Mouse (Mus musculus) naive thymus-derived CD4-positive, alpha-beta T cell, adult 2 months (primary cell): Measurements from ENCODE around the gene Ints14.
"Not testable (repeated sequence)": the region's sequence is repeated elsewhere in the genome, so short reads cannot be mapped to it uniquely, and the experiment has no call there.

Experiments
- DNase-seq: peaks from one replicate; pipeline ENCODE4 v3.0.0-alpha.2; 2011; ENCODE audit warnings: low read depth

Ints14 gene

GRCm38 (mm10) chr9:64952055-64952454 is 8.7 kb upstream of the Ints14 start:
- DNase-seq = no peak

DNA sequence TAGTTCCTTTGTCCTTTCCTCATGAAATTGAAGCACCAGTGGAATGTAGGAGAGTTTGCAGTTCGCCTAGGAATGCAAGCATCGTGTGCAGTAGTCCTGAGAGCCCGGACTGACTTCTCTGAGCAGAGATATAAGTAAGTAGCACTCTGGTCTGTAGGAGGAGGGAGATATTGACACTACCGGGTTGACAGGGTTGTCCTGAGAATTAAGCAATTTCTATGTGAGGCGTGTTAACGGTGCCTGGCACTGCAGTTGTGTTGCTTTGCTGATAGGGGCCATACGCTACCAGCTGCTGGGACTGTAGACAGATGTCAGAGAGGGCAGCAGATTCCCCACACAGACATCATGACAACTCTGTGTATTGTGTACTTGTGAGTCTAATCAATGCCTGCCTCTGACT is 7.5 kb upstream of the Ints14 start:
- DNase-seq = no peak

- DNase-seq = peak; percentile 57
Observed at GRCm38 (mm10) chr9:64956337-64956736, 4.4 kb upstream of the Ints14 start.

DNA sequence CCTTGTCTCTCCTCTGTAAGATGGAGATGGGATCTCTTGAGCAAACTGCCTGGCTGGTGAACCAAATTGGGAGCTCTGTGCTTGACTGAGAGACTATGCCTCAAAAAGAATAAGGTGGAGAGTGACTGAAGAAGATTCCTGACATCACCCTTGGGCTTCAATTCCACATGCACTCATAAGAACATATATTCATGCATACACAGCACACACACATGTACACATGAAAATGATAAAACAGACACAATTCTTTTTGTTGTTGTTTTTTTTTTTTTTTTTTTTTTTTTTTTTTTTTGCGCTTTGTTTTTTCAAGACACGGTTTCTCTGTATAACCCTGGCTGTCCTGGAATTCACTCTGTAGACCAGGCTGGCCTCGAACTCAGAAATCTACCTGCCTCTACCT is 3.4 kb upstream of the Ints14 start:
- DNase-seq = no peak

GRCm38 (mm10) chr9:64960978-64961320 is 244 bp downstream of the Ints14 start:
- no peak for DNase-seq

GRCm38 (mm10) chr9:64980548-64980947 is 19.8 kb downstream of the Ints14 start:
- DNase-seq = no peak

GRCm38 (mm10) chr9:64981904-64982303 is 21.2 kb downstream of the Ints14 start:
- DNase-seq = no peak

DNA sequence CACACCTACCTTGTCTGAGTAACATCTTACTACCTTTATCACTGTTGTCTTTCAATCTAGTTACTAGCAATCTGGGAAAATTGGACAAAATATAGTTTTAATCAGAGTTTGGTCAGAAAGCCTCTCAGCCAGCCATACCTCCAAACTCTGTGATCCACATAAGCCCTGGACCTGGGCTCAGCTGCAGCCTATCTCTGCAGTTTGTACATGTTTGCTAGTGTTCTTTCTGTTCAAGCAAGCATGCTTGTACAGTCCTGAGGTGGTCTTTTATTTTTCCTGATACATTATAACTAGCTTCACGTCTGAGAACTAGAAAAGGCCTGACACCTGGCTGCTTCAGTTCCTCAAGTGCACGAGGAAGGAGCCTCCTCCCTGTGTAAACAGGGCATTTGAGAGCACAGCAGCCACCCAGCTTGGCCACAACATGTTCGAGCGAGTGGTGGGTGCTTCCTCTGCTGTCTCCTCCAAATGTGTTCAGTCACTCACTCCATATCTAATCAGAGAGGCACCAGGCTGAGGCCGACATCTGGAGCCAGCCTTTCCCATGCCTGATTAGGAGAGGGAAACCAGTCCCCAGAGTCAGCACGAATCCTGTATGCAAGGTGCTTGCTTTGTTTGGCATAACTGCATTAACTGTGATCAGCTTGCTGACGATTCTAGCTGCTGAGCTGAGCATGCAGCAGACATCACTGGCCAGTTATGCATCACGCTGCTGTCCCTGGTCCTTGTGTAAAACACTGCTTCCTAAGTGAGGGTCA is 24.5 kb downstream of the Ints14 start:
- DNase-seq = no peak

DNA sequence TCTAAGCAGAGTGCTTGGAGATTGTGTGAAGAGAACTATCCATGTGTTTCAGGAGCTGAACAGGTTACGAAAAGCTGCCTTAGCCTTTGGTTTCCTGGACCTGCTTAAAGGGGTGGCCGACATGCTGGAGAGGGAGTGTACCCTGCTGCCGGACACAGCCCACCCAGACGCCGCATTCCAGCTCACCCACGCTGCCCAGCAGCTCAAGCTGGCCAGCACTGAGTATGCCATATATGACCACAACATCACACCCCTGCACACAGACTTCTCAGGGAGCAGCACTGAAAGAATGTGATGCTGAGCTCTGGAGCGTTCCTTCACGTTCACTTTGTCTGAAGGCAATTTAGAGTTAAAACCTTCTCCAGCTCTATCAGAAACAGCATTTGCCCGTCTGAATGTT is 25.1 kb downstream of the Ints14 start:
- no peak for DNase-seq

GRCm38 (mm10) chr9:64987651-64988050 is 26.9 kb downstream of the Ints14 start:
- no peak for DNase-seq

DNA sequence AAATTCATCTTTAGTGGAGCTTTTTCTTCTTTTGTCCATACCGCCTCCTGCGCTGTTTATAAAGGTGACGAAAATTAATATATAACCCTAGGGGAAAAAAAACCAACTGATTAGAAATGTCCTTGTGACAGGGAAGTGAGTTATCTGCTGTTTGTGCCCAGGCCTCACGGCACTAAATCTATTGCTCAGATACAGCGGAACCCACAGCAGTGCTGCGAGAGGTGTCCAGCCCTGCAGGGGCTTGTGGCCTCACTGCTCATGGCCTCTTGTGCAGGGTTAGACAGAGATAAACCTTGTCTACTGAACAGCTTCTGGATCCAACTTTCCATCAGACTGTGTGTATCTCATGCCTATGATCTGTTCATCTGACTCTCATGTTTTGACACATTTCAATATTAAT is 27.7 kb downstream of the Ints14 start:
- no peak for DNase-seq

- no peak for DNase-seq
Observed at GRCm38 (mm10) chr9:64990291-64990690, 29.6 kb downstream of the Ints14 start.

DNA sequence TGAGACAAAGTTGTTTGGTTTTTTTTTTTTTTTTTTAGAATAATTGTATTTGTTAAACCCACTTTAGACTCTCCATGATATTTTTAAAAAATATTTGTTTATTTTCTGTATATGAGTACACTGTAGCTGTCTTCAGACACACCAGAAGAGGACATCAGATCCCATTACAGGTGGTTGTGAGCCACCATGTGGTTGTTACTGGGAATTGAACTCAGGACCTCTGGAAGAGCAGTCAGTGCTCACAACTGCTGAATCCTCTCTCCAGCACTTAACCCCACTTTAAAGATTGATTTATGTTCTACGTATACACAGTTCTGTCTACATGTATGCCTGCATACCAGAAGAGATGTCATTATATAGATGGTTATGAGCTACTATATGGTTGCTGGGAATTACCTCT is 34.8 kb downstream of the Ints14 start:
- not testable (repeated sequence) for DNase-seq

GRCm38 (mm10) chr9:65001481-65001880 is 40.8 kb downstream of the Ints14 start:
- DNase-seq = no peak

DNA sequence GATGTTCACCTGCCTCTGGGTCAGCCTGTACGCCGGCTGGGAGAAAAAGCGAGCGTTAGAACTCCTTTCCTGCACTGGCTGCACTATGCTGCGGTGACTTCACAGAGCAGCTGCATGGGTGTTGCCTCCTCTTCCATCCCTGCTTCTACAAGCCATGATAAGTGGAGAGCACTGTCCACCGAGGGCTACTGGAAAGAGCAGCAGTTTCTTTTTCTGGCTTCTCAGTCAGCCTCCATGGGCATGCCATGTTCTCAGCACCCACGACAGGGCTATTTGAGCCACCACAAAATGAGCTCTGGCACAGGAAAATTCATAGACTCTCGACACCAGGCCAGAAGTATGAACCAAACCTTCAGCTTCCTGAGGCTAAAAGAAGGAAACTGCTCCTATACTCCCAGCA is 45.0 kb downstream of the Ints14 start:
- DNase-seq = no peak

DNA sequence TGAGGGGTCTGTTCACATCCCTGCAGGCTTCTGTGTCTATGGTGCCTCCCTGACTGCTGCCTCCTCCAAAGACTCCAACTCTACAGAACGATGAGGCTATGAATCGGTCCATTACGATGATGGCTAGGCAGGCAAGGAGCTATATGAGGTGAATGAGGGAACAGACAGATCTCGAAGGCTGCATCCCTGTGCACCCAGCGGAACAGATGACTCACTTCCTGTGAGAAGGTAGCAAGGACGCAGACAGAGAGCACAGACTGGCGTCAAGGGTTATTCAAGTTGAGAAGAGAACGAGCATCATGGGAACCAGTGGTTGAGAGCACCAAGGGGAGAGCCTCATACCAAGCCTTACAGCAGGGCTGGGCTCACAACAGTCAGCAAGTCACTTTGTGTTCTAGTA is 49.9 kb downstream of the Ints14 start:
- DNase-seq = peak; percentile 89

DNA sequence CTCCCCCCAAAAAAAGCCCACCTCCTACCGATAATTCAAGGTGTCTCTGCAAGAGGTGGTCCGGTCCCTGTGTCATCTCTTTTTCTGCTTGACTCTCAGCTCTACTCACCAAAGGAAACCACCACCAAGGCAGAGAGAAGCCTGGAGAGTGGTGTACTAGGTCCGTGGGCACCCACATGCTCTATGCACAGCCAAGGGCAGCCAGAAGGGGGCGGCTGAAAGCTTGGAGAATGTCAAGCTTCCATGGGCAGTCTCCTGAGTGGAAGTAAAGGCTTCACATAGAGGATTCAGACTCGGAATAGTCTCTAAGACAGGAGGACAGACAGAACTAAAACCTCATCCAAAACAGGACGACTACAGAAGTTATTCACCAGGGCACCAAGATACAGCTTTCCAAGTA is 50.6 kb downstream of the Ints14 start:
- DNase-seq = peak; percentile 50

DNA sequence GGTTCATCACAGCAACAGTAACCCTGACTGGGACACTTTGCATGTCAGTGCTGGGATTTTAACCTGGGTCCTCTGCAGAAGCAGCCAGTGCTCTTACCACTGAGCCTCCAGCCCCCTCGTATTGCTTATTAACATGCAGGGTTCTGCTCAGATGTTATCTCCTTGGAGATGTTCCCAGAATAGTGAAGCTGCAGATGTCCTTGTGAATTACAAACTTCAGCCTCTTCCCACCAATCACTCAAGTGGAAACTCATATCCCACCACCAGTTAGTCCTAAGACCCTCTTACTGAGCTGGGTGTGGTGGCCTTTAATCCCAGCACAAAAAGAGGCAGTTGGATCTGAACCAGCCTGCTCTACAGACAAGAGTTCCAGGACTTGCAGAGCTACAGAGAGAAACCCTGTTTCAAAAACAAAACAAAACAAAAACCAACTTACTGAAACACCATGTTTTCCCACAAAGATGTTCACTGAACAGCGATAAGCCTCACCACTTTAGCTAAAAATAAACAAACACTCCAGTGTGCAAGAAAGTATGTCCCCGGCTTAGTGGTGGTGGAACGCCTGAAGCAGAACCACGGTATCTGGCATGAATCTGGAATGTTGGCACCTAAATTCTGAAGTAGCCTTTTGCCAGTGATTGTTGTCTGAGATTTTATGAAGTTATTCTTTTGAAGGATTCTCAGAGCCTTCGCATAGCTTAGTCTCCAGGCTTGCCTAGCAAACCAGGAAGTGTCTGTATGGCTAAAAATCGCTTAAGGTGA is 54.9 kb downstream of the Ints14 start:
- DNase-seq = no peak

DNA sequence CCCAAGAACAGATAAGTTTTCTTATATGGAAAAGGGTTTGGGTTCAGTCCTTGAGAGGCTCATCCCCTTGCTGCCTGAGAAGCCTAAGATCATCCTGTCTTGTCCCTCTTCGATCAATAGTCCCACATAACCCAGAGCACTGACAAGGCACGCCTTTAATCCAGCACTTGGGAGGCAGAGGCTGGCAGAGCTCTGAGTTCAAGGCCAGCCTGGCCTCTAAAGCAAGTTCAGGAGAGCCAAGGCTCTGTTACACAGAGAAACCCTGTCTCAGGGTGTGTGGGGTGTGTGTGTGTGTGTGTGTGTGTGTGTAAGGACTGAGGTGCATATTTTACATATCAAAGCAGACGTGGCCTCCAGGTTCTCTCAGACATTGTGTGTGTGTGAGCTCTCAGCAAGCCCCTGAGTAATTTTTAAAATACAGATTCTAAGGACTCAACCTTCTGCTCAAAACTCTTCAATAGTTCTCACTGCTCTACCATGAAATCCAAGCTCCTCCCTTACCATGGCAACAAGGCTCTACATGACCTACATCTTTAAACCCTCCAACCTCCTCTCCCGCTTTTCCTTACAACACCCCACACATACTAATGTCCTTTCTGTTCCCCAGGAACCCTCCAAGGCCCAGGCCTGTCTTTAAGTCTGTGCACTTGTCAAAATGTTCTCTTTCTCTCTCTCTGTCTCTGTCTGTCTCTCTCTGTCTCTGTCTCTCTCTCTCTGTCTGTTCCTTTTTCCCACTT is 55.7 kb downstream of the Ints14 start:
- DNase-seq = no peak

GRCm38 (mm10) chr9:65016978-65017827 is 56.5 kb downstream of the Ints14 start:
- no peak for DNase-seq

DNA sequence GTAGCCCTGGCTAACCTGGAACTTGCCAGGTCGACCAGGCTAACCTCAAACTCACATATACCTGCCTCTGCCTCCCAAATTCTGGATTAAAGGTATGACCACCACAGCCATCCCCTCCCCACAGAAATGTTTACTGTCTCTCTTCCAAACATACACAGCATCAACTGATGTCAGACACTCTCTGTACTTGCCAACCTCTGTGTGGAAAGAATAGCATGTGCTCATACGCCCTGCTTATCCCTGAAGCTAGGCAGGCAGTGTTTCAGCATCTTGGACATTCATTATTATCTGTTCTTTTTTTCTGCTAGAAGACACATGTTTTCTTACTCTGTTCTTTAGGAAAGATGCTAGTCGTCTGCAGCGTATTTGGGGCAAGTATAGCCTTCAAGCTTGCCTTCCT is 57.2 kb downstream of the Ints14 start:
- no peak for DNase-seq

DNA sequence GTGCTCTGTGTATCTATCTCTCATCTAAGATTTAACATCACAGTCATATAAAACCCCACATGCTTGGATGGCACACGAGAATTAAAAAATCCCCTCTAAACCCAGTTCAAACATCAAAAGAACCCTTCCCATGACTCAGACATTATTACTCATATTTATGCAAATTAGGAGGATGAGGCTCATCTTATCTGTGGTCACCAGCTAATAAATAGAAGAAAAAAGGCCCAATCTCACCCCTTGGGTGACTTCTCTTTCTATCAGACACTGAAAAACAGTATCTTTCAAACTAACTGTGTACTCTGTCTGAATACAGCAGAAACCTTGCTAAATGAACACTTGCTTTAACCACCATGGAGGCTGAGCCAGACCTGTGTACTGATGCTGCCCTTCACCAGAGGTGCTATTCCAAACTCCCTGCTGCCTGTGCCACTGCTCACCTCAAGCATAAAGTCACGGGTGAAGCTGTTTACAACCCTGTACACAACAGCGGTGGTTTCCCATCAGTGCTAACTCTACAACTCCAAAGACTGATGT is 58.0 kb downstream of the Ints14 start:
- DNase-seq = no peak
